Mouse (Mus musculus) skeletal muscle tissue, adult 2 months (tissue): ENCODE measurements at regions not wholly inside any gene's neighbourhood (a gene's known extent, or its start where the extent isn't known, plus 50 kb on each side); places are given as distances from the start of the nearest gene placed in this dataset.

Source experiments
- DNase-seq: peaks from one replicate; pipeline ENCODE4 v3.0.0-alpha.2; 2012; ENCODE audit warnings: low read depth, low spot score

DNA sequence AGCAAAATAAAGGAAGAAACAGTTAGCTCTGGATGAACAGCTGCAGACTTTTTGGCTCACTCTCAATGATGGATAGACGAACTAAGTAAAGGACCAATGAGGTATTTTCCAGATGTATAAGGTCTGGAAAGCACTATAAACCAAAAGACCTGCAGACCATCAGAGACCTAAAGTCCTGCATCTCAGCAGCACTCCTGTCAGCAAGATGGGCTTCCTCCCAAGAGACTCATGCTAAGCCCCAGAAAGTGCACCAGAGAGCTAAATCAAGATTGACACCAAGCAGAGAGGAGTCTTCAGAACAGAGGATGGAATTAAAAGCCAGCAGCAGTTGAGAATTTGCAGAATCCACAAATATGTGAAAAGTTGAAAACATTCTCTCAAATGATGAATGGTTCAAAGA lies 425.2 kb upstream of the Kdm8 start:
- no peak for DNase-seq

DNA sequence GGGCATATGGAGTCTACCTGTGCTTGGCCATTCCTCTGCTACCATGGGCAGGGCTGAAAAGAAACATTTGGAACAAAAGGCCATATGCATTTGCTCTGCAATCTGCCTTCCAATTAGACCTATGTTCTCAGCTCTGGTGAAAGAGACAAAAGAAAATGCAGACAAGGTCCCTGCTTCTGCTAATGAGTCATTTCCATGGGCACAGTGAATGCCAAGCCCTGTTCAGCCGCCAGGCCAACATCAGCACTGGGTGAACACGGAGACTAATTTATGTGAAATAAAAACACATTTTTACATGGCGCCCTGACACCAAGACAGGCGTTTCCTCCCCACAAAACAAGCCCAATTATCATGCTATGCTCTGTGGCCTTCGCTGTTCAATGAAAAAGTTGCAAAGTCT lies 419.5 kb upstream of the Kdm8 start:
- DNase-seq: no peak

DNA sequence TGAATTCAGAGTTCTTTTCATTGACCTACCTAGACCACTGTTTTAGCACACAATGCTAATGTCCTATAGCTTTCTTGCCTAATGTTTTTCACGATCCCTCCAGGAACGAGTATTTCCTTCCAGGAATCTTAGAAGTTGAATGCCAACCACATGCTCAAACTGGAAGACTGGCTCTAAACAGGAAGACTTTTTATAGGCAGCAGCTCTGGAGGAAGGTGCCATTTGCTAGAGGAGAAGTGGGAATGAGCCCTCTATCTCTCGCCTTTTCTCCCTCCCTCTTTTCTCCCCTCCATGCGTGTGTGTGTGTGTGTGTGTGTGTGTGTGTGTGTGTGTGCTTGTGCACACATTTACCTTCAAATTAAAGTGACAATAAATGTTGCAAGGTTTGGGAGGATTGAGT lies 410.7 kb upstream of the Kdm8 start:
- DNase-seq: no peak

DNA sequence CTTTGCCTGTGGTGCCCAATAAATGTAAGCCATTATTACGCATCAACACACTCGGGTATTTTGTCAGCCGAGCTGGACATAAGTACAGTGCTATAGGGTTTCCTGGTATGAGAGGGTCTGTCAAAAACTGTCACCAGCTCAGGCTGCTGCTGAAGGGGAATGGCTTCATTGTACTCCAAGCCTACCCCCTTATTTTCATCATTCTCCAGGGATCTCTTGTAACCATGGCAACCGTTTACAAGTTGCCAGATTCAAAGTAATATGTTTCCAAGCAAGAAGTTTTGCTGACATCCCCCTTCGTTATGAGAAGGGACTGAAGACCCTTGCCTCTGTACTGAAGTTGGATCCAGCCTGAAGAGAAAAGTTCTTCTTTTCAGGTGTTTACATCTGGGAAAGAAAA lies 410.3 kb upstream of the Kdm8 start:
- DNase-seq: no peak

DNA sequence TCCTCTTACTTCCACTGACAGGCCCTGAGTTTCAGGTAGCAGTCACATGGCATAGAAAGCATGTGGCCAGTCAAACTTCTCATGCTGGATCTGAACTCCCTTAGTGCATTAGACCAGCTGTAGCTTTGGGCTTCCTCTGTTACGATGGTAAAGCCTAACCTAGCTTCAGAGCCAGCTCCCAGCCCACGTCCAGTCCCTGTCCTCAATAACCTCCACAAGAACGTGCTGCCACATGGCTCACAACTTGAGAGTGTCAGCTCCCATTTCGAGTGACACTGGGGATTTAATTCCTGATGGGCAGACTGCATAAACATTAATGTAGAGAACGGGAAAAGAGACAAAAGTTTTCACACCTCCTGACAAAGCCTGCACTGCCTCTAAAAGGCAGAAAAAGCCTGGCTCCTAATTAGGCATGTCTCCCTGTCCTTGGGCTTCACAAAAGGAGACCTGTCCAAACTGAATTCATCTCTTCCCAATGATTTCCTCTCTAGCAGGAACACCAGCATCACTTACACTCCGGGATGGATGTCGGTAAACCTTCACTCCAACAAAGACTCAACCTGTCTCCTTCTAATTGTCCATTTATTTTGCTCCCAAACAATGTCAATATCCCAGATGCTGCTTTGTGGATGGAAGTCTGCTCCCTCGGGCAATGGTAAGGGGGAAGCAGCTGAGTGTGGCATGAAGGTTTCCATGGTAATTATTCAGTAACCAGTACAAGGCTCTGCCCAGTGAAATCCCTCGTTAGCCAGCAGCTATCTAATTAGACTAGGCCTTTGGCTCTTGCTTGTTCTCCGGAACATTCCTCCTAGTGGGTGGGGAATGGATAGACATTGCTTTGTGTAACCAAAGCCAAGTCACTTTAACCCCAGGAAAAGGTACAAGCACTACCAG lies 408.1 kb upstream of the Kdm8 start:
- DNase-seq: no peak

DNA sequence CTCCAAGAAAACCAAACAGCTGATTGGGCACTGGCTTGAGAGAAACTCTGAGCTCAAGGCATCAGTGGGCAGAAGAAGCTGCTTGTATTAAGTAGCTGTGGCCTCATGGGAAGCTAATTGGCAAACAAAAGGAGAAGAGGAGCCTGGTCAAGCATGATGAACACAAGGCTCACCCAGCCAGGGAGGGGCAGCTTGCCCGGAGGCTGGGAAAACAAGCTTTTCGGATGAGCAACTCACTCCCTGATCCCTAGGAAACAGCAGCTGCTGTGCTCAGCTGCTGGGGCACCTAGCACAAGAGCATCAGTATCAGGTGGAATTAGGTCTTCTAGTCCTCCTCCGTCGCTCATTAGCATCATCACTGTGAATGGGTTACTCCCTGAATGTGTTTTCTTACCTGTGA lies 405.6 kb upstream of the Kdm8 start:
- DNase-seq: no peak

DNA sequence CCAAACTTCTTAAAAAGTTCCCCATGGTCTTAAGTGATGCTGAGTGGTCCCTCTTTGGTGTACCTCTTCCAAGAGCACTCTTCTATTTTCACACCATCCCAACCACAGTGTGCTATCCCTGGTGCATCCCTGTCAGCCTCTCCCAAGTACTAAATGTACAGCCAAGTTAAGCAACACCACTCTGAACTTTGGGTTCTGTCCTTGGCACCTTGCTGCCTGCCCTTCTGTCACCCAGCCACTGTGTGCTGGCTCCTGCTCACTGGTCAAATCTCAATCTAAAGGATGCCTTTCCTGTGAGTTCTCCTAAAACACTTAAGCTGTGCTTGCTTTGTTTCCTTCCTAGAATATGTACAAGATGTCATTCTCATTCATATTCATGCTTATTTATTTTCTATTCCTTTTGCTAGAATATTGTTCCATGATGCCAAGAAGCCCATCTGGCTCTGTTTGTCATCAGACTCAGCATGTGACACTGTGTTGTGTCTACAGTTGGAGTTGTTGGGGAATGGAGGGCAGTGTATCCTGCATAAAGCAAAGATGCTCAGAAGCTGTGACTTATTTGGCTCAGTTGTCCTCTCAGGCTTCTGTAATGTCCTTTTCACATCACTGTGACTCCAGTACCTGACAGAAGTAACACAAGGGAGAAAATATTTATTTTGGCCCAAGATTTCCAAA lies 388.4 kb upstream of the Kdm8 start:
- DNase-seq: peak; percentile 3

DNA sequence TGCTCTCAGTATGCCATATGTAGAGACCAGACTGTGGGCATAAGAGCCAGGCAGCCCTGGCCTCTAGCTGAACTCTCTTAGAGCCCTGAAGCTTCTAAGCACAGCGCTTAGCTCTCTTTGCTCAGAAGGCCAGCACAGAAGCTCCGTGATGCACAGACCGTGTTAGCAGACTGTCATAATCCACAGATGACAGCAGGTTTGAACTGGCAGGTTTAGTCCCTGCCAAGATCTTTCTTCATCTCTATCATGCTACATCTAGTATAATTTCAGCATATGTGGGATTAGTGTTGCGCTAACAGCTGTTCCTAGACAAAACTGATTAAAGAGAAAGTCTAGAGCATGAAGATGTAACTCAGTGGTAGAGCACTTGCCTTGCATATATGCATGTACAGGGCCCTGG lies 342.0 kb upstream of the Kdm8 start:
- no peak for DNase-seq

DNA sequence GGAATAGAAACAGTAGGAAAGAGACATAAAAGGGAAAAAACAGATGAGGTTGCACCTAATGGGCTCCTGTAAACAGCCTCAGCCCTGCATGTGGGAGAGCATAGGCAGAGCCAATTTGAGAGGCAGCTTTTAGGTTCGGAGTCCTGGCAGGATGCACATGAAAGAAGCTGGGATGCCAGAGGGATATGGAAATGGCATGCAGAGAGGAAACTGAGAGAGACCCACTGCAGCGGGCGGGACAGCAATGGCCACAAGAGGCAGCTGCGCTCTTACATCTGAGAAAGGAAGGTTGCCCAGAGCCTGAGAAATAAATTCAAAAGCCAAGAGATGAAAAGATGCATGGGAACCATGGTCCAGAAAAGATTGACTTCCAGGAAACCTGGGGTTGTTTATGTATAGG lies 340.5 kb upstream of the Kdm8 start:
- no peak for DNase-seq

DNA sequence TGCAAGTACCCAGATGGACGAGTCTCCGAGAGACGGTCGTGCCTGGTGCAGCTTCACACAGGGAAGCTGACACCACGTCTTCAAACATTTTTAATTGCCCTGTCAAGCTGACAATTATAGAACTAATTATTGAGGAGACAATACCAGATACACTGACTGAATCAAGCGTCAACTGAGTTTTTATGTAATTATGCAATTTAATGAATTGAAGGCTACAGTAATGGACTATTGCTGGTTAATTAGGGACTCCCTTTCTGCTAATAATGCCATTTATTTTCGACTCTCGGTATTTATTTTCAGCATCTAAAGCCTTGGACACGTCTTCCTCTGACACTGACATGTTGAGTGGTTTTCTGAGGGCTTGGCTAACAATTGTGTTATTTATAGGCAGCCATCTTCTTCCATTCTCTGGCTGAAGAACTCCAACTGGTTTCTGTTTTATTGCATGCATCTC lies 331.6 kb upstream of the Kdm8 start:
- DNase-seq: no peak

DNA sequence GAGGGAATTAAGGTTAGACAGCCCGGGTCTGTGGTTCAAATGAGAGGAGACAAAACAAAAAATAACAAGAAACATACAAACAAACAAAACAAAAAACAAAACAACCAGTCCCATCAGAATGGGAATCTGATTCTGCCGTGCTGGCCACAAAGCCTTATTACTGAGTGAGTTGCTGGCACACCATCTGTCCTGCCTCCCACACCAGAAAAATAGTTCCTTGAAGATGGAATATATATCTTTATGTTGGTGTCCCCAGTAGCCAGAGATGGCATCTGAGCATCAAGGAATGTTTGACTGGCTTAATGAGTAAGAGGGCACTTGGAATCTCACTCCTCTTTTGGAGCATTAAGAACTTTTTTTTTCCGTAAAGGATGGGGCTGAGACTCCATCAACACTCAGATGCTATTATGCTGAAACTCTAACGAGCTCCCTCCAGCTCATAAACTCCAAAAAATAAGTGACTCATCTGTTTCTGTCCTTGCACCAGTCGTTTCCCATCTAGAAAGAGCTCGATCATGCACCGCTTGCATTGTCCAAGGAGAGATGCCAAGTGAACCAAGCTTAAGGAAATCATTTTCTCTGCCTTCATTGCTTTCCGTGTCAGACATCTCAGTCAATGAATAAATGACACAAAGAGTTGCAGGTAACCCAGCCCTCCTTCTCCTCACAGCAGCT lies 329.0 kb upstream of the Kdm8 start:
- DNase-seq: peak; percentile 32

DNA sequence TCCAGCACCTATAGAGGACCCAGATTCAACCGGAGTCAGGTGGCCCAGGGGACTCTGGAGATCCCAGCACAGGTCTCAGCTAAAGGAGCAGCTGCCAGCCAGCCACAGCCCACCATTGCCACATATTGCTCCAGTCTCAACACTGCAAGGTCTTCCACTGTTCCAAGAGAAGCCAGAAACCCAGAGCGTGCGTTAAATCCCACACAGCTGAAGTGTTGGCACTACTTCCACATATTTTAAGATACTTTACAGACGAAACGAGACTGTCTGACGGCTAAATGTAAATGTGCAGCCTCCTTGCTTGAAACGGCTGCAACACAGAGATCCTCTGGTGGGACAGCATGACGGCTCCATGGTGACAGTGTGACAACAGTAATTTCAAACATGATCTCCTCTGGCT lies 327.3 kb upstream of the Kdm8 start:
- DNase-seq: no peak

DNA sequence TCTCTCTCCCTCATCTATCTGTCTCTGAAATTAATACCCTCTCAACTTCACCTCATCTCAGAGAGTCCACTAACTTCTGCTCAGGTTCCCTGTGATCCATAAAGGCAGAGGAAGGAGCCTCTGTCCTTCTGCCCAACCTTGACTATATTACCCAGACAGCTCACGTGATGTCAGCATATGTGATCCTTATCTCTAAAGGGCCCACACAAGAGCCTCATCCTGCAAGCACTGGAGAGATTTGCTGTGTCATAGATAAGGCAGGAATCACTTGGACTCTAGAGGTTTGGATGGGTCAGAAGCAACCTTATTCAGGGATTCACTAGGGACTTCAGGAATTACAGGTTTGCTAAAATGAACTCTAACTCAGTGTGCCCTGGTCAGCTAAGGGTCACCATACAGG lies 315.3 kb upstream of the Kdm8 start:
- no peak for DNase-seq

DNA sequence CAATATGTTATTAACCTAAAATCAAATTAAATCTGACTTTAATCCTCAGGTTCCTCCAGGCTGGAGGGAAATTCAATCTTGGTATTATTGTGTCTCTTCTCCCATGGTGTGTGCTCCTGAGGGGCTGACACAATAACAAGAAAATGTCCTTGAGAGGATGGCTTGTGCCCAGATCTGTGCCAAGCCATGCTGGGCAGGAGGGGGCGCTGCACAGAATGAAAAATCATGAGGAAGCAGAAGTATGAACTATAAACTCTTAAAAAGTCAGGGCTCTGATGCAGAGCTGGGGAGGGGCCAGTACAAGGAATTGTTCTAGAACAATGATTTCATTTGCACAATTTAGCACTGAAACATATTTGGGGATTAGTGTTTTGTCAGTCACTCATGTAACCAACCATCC lies 312.5 kb upstream of the Kdm8 start:
- no peak for DNase-seq

DNA sequence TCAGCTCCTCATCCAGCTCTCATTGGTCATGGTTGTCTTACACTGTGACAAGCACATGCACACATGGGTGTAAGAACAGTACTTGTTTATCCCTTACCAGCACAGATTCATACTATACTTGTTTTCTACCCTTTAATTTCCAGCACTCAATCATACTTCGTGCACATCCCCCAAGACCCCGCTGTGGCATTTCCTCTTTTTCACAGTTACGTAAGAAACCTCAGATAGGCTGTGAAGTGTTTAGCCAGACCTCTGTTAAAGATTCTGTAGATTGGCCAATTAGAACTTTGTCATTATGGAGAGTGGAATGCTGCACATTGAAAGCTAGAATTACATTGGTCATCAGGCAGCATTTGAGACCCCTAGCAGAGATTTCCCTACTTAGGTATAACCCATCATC lies 305.9 kb upstream of the Kdm8 start:
- DNase-seq: no peak

DNA sequence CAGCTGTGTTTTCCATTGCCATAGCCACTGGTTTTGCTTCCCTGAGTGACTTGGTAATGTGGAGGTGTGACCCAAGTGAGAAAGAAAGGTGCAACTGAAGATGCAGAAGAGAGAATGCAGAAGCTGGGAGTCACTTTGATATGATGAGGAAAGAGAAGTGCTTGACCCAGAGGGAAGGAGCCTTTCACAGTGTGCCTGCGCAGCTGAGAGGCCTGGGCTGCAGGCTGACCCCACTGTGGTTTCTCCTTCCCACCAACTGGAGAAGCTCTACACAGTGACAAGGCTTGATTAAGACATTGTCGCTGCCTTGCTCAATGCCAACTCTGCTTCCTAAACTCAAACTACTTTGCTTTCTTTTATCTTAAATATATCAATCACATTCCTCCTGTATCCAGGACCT lies 305.3 kb upstream of the Kdm8 start:
- DNase-seq: no peak

DNA sequence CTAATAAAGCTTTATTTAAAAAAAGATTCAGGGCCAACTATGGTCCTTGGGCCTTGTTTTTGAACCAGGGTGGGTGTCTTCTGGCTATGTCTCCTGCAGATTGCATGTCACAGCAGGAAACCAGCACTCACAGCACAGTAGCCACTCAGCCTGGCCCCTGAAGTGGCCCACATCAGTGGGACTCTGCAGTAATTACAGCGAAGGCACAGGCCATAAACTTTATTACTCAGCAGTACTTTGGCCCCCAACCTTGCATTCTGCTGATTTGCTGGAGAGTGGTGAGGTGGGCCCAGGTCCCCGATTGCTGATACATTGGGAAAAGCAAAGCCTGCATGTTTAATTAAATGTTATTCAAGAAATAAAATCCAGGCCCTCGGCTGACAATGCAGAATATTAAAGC lies 303.6 kb upstream of the Kdm8 start:
- no peak for DNase-seq

DNA sequence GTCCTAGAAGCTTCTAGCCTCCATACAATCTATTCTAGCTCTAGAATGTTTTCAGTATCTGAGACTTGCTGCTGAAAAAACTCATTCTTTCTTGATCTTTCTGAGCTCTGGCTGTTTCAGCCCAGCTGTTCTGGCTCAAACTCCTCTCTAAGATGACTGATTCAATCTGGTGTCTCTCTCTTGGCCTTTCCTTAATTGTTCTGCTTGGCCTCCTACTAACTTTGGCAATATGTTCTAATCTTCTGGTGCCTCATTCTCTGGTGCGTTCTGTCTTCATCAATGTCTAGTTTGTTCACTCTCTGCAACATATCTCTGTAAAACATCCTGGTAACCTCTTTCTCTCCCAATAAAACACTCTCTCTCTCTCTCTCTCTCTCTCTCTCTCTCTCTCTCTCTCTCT lies 302.6 kb upstream of the Kdm8 start:
- DNase-seq: peak; percentile 13

DNA sequence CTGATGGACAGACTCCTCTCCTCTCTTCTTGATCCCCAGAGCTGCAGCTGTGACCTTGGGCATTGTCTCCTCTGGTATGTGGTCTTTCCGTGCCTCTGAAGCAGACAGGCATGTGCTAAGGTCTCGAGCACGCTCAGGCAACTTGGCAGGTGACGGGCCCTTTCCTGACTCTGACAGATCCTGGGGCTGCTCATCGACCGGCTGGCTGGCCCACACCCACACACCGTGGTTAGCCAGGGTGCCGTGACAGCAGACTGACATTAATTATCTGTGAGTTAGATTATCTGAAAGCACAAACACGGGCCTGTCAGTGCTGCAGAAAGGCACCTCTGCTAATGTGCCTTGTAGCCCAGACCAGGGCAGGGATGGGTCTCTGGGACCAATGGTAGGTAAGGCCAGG lies 298.5 kb upstream of the Kdm8 start:
- DNase-seq: no peak

DNA sequence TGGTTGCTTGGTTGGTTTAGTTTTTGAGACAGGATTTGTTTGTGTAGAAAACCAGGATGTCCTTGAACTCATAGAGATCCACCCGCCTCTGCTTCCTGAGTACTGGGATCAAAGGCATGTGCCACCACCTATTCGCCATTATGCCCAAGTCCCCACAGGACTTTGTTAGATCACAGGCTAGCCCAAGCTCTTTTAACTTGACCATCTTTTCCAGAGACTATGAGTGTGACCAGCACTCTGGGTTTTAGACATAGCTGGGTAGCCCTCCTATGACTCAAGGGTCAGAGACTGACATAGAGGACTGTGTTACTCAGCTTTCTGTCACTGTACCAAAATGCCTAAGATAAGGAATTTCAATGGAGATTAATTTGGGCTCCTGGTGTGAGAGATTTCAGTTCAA lies 295.3 kb upstream of the Kdm8 start:
- no peak for DNase-seq

DNA sequence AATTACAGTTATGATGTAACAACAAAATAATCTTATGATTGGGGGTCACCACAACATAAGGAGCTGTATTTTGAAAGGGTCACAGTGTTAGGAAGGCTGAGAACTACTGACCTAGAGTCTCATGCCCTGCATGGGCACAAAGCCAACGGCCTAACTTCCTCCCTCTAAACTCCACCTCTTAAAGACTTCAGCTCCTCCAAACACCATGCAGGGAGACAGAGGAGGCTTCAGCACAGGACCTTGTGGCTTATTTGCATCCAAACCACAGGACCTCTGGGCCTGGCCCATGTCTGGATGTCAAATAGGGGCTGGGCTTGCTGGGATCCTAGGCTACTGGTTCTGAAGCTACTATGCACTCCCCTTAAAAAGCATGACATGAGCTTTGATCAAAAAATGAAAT lies 294.7 kb upstream of the Kdm8 start:
- no peak for DNase-seq

DNA sequence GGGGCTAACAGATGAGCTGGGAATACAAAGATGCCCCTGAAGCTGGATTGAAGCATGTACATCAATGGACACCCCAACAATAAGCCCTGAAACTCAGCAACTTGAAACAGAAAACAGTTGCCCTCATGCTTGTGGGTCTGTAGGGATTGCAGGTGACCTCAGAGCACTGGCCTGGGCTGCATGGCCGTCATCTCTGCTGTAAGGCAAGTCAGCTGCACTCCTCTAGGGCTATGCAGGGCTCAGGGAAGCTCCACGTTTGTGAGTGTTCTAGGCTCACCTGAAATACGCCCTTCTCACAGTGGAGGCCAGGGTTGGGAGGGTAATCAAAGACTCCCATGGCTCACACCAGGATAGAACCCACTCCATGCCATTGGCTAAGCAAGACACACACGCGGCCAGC lies 292.2 kb upstream of the Kdm8 start:
- DNase-seq: no peak

DNA sequence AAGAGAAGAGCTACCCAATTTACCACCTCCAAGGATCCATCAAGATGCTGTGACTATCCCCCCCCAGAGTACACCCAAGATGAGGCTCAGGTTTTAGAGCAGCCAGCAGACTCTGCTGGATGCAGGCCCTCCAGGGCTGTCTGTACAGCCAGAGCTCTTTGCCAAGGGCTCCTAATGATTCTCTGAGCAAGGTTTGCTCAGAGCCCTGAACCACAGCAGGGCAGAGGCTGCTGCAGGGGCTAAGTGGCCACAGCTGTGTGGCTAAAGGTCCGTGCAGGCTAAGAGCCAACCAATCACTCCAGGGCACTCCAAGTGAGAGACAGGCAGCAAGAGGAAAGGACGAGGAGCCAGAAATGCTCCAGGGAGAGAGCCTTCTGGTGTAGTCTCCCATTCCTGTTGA lies 289.2 kb upstream of the Kdm8 start:
- DNase-seq: no peak
